Mouse (Mus musculus) right cerebral cortex, postnatal 4 days (tissue): ENCODE data around the gene Cdc27.
"Not testable (repeated sequence)": the region's sequence is repeated elsewhere in the genome, so short reads cannot be mapped to it uniquely, and the experiment has no call there.

Experiments used
- DNase-seq: peaks from one replicate; pipeline ENCODE4 v3.0.0-alpha.2; 2022

The Cdc27 gene

DNA sequence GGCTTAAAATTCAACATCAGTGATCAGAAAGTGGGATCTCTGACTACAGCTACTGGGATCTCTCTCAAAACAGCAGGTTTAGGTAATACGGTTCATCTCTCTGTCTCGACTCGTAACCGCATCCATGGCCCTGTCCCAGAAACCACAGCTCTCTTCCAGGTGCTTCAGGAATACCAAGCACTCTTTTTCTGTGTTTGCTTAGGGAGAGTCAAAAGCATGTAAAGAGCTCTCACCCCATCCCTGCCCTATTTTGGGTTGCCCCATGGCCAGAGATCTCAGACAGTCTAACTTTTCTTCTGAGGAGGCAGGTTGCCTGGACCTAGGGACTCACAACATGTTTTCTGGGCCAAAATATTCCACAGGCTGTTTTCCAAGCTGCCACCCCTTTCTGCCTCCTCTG, 17.9 kb upstream of the Cdc27 start:
- no peak for DNase-seq

DNA sequence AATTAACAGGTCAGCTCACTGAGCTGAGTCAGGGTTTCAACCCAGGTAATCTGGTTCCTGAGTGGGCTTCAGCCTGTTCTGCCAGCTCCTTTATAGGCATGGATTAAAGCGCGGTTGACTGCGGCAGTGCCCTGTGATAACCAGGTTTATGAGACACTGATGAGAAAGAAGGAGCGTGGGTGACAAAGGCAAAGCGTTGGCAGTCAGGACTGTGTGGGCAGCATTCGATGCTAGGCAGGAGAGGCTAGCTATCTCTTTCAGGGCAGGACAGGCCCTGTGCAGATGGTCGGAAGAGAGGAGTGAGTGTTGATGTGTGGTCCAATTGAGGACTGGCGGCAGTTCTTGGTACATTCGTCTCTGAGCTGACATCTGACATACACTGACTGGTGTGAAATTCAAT, 17.3 kb upstream of the Cdc27 start:
- DNase-seq, result no peak

DNA sequence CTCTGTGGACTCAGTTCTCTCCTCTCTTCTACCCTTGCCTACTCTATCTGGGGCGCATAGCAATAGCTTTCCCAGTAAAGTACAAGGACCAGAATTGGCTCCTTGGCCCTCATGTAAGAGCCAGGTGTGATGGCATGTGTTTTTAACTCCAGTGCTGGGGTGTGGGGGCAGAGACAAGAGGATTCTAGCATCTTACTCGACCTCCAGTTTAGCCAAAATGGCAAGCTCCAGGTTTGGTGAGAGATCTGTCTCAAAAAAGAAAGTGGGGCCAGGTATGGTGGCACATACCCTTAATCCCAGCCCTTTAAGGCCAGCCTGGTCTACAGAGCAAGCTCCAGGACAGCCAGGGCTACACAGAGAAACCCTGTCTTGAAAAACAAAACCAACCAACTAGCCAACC, 16.4 kb upstream of the Cdc27 start:
- DNase-seq, result no peak

DNA sequence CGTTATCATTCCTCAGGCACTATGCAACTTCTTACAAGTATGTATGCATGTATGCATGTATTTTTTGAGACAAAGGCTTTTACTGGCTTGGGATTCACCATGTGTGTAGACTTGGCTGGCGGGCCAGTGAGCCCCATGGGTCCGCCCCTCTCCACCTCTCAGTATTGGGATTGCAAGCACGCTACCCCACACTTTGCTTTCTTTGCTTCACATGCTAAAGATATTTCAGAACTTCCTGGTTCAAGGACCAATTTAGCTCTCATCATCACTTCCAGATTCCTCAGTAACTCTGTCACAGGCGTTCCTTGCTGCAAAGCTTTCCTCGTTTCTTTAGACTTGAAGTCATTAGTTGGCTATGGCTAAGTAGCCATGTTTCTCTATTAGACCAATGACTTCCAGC, 15.7 kb upstream of the Cdc27 start:
- DNase-seq, result no peak

DNA sequence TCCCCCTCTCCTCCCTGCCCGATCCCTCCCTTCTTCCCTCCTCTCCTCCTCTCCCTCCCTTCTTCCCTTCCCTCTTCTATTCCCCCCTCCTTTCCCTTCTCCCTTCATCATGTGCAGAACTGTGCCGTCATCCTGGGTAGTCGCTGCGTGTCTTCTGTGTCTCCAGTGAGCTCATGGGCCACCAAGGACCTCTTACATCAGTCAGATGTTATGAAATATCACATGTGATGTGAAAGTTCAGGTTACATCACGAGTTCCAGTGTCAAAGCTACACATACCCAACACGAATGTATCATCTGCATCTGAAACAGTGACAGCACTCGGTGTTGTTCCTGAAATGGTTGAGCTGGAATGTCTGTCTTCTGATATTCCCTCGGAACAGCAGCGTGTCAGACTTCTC, 14.8 kb upstream of the Cdc27 start:
- no peak for DNase-seq

DNA sequence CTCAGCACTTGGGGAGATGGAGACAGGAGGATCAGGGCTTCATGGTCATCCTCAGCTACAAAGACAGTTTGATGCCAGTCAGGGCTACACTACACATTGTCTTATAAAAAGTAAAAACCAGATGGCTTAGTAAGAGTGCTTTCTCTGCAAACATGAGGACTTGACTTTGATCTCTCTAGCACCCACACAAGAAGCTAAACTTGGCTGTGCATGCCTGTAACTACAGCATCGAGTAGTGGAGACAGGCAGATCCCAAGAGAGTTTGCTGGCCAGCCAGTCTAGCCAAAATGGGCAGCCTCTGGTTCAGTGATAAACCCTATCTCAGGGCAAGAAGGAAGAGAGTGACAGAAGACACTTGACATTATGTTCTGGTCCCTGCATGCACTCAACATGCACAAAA, 13.1 kb upstream of the Cdc27 start:
- DNase-seq, result no peak

DNA sequence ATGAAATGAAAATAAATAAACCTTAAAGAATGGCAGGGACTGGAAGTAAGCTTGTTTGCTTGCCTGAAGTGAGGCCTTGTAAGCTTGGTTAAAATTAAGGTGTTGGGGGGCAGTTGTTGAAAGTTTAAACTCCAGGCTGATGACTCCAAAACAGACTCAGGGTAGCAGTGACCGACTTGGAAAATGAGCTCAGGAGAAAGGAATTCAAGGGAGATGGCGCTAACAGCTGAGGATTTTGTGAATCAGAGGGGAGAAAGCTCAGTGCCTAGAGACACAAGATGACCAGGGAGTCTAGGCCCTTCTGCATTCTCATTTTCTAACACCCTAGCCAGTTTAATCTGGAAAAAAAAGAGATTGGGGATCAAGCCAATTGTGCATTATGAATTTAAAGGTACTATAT, 10.6 kb upstream of the Cdc27 start:
- DNase-seq, result no peak

DNA sequence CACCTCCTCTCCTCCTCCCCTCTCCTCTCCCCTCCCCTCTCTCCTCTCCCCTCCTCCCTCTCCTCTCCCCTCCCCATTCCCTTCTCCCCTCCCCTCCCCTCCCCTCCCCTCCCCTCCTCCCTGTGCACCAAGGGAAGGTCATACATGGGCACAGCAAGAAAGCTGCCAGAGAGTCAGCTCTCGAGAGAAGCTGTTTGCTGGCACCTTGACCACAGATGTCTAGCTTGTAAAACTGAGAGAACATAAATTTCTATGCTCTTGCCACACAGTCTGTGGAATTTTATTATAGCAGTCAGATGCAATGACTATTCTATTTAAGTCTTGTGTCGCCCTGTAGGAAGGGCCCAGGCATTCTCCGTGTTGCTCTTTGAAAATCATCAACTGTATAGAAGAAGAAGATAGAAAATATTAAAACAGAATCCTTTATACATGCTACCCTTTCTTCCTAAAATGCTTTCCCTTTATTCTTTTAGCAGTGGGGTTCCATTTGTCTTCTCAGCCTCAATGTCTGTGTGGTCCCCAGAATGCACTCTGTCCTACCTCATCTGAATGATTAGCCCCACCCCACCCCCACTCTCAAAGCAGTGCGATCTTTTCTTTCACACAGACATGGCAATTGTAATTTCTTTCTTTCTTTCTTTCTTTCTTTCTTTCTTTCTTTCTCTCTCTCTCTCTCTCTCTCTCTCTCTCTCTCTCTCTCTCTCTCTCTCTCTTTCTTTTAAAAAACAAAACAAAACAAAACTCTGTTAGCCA, 8.4 kb upstream of the Cdc27 start:
- DNase-seq, result no peak

DNA sequence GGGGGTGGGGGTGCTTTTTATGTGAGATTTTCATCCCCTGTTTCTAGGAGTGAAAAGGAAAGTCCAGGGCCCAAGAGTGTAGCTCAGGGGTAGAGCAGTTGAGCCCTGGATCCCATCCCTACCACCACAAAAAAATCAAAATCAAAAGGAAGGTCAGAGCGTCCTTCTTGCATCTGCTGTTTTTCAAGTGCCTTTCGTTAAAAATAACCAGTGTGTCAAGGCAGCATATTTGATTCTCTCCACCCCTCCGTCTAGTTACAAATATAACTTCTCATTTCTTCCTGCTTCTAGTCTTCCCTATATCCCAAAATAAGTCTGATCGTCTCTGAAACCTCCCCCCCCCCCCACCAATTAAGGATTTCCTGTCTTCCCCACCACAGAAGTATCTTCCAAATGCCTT, 7.6 kb upstream of the Cdc27 start:
- DNase-seq, result no peak

DNA sequence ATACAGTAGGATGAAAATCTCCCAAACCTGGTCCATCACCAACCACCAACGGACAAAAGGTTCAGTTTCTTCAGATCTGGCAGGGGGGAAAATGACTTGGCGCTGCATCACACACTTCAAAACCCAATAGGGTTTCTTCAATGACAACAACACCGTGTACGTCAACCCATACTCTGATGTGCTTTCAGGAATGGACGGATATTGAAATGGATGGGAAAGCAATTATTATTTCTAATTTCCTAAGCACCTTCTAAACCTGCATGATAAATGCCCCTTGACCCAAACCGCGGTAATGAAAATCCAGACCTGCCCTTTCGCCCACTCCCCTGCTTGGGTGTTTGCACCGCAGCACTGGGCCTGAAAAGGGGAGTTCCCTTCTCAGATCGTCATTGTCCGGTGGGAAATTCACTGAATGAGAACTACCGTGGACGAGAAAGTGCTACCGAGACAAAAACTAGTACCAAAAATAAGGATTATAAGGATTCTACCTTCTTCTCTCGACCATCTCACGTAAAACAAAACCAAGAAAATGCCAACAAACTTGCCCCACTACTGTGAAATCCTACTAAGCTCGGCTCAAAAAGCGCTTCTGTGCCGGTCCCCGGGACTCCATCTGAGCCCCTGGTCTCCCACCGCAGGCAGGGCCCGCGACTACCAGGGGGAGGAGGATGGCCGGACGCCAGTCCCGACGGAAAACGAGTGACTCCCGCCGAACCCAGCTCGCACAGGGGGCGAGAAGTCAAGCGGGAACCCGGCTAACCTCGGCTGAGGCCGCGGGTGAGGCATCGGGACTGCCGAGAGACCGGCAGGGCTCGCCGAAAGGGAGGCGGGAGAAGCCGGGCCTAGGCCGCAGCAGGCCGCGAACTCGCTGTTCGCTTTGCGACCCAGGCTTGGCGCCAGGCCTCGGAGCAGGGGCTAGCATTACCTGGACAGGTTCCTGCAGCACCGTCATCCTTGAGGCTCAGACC, 698 bp downstream of the Cdc27 start:
- peak; percentile 78 for DNase-seq

DNA sequence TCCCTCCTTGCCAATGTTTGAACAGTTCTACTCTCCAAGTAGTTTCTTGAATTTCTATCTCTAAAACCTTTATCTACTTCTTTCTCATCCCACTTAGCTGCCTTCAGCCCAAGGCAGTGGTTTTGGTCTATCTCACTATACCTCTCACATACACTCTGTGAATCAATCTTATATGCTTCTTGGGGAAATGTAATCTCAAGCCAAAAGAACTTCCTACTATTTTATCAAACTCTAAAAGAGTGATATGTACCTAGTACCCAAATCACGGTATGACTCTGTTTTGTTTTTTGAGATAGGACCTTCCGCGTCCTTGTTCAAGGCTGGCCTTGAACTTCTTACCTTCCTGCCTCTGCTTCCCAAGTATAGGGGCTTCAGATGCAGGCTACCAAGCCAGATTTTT, 2.9 kb downstream of the Cdc27 start:
- no peak for DNase-seq

DNA sequence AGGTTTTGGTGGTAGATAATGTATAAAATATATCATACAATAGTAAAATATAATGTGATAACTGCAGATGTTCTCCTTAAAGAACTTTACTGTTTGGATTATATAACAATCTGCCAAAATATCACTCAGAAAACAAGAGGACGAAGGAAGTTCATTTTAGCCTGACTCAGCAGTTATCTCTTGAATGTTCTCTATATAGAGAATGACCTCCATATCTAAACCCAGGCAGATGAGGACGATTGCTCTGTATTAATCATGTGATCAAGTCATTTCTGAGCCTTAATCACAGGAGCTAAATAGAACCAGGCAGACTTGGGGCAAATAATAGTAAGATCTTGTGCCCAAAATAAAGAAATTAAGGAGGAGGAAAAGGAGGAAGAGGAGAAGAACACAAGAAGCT, 5.9 kb downstream of the Cdc27 start:
- no peak for DNase-seq

DNA sequence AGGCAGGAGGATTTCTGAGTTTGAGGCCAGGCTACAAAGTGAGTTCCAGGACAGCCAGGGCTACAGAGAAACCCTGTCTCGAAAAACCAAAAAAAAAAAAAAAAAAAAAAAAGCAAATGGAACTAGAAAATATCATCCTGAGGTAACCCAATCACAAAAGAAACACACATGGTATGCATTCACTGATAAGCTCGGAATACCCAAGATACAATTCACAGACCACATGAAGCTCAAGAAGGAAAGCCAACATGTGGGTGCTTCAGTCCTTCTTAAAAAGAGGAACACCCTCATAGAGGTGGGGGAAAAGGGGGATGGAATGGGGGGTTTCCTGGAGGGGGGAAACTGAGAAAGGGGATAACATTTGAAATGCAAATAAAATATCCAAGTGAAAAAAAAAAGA, 7.1 kb downstream of the Cdc27 start:
- not testable (repeated sequence) for DNase-seq

DNA sequence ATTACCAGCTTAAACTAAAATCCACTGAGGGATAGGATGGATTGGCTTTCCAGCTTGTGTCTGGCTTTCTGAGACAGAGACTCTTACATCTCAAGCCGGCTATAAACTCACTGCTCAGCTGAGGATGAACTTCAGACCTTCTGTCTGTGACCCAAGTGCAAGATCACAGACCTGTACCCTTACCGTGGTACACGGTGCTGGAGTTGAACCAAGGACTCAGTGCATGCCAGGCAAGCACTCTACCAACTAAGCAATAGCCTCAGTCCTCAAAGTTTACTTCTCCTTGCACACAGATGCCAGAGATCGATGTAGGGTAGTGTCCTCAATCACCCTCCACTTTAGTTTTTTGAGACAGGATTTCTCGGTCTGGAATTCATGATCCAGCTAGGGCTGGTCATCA, 10.6 kb downstream of the Cdc27 start:
- no peak for DNase-seq

DNA sequence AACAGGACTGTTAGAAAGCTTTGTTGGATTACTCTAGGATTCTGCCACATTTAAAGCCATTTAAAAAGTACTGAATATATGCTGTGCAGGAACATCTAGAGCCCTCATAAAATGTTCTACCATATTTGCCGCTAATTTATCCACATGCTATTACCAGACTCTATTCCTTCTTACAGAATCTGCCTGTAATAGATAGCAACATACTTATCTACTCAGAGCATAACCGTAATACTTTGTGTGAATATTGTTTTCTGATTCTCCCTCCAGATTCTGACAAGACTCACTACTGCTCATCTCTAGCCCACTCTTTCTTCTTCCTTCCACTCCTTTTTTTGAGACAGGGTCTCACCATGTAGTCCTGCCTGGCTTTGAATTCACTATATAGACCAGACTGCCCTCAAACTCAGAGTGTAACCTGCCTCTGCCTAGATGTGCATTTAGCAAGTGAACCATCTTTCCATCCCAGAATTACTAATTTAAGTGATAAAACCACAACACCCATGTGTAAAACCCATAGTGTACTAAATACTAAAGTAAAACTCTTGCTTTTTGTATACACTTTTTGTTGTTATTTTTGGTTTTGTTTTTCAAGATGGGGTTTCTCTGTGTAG, 12.4 kb downstream of the Cdc27 start:
- no peak for DNase-seq

DNA sequence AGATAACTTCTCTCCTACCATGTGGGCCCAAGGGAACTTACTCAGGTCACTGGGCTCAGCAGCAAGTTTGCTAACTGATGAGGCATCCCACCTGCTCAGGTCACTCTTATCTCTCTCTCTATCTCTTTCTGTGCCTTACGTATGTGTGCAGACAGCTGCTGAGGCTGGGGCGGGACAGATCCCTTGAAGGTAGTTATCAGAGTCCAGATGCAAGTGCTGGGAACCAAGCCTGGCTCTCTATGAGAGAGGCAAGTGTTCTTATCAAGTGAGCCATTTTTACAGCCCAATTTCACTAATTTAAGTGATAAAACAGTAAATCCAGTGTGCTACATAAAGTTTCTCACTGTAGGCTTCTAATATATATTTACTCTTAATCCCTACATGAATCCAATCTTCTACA, 13.6 kb downstream of the Cdc27 start:
- no peak for DNase-seq

DNA sequence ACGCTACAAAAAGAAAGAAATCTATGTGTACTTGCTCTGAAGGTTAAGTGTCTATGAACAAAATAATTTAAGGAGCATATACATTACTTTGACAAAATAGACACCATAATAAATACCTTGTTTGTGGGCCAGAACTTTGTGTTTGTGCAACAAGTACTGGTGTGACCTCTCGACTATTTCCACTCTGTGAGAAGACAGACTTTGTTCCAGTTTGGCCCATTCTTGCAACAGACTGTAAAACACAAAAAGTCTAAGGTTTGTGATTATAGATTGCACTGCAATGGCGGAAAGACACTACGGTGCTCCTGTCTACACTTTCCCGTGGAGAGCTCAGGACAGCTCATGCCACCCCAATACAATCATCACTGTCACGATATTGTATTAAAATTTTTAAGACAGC, 24.5 kb downstream of the Cdc27 start:
- DNase-seq, result no peak

DNA sequence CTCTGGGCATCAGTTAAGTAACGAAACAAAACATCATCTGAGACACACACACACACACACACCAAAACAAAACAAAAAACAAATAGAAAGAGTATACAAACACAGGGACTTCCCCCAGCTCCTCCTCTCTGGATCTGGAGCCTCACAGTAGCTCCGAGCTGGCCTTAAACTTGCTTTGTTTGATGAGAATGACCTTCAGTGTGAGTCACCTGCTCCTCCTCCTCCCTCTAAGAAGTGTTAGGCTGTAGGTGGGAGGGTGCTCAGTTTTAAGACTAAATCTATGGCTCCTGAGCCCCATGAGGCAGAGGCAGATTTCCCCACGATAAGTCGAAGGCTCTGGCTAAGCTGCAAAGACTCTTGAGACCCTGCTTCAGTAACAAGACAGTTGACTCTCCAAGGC, 38.0 kb downstream of the Cdc27 start:
- no peak for DNase-seq

DNA sequence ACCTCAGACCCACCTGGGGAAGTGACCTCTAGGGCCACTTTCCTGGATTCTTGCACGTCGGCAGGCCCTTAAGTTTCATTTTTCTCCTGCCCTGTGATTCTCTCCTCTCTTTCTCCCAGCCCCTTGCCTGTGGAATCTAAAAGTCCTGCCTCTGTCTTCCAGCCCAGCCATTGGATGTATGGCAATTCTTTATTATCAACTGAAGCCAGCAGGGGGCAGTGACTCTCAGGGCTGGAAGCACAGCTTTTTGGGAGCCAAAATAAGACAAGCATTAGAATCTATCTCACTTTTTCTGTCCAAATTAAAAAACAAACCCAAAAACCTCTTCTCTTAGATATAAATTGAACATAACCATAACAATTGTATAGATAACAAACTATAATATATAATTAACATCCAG, 39.8 kb downstream of the Cdc27 start:
- peak; percentile 25 for DNase-seq

DNA sequence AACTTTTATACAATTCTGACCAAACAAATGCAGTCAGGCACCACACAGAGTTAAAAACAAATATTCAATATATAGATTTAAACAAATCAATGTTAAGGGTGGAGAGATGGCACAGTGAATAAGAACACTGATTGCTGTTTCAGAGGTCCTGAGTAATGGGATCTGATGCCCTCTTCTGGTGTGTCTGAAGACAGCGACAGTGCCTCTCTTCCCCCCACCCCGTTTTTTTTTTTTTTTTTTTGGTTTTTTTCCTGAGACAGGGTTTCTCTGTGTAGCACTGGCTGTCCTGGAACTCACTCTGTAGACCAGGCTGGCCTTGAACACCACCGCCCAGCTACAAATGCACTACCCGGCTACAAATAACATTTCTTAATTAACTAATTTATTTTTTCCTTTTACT, 42.0 kb downstream of the Cdc27 start:
- no peak for DNase-seq

DNA sequence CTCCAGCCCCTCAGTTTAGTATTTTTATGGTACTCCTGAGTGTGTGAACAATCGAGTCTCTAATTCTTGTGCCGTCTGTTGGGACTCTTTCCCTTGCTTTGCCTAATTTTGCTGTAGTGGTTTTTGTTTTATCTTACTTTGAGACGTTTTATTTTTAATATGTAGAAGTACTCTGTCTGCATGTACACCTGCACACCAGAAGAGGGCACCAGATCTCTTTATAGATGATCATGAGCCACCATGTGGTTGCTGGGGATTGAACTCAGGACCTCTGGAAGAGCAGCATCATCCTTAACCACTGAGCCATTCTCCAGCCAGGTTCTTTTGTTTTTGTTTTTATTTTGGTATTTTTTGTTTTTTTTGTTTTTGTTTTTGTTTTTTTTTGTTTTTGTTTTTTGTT, 62.1 kb downstream of the Cdc27 start:
- DNase-seq, result no peak

DNA sequence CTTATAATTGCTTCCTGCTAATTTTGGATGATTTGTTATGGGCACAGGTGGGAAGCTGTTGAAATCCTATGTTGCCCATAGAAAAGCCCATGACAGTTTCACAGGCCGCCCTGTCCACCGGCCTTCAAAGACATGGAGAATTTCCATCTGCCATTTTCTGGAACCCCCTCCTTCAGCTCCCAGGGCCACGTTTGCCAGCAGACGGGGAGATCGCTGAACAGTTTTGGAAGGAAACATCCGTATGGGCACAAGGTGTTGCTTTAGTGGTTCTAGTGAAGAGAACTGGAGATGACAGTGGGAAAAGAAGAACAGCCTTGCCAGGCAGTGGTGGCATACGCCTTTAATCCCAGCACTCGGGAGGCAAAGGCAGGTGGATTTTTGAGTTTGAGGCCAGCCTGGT, 68.4 kb downstream of the Cdc27 start:
- DNase-seq, result no peak

DNA sequence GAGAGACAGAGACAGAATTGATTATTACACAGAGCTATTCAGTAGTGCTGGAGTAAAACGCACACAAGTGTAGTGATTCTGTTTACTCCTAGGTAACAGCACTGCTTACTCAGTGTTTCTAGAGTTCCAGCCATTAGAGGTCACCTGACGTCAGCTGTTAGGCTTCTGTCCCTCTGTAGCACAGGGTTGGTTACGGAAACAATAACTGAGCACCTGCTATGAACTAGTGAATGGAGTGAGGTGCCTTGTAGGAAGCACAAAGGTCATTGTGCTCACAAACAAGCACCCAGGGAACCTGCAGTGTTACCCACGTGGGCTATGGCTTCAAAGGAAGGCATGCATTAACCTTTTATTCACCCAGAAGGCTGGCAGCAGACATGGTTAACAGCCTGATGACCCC, 70.9 kb downstream of the Cdc27 start:
- no peak for DNase-seq

DNA sequence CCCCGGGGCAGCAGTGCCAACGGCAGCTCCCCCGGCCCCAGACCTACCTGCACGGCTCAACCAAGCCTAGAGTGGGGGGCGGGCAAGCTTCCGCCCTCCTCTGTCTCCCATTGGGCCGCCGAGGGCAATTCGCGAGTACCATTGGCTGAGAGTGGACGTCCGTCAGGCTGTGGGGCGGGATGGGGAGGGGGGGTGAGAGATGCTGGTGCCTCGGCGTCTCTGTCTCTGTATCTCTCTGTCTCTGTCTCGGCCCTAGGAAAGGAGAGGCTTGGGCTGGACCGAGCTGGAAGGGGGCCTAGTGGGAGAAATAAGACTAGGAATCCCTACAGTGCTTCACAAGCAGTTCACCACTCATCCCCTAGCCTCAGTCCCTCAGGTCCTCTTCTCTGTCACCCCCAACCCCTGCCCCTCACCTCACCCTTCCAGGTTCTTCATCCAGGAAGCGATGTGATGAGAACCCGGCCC, 81.0 kb downstream of the Cdc27 start:
- peak; percentile 92 for DNase-seq
